Mouse (Mus musculus) neural tube, embryonic 11.5 days (tissue): ENCODE measurements at regions not wholly inside any gene's neighbourhood (a gene's known extent, or its start where the extent isn't known, plus 50 kb on each side); places are given as distances from the start of the nearest gene placed in this dataset.

ENCODE experiments used
- ATAC-seq: fragments of 200-750 bp; cut with Nextera tagmentation; 2 replicates; pipeline ENCODE4 v1.8.0; 2017; ENCODE audit warnings: moderate number of reproducible peaks, mild to moderate bottlenecking, moderate TSS enrichment, moderate library complexity; ENCODE audit not compliant: insufficient read depth, low FRiP score, low TSS enrichment
- DNase-seq: peaks from one replicate; pipeline ENCODE4 v3.0.0-alpha.2; 2015; ENCODE audit warnings: low spot score
- H3K27ac ChIP-seq: fragments of 300-500 bp; sonication (generic); 2 replicates; pipeline ENCODE4 v1.5.1; 2014; ENCODE audit warnings: low read depth, mild to moderate bottlenecking, low read length
- H3K27me3 ChIP-seq: fragments of 300-500 bp; sonication (generic); 2 replicates; pipeline ENCODE4 v1.6.1; 2014; ENCODE audit warnings: mild to moderate bottlenecking, low read length, mixed read lengths; ENCODE audit not compliant: control insufficient read depth, insufficient read depth
- H3K36me3 ChIP-seq: fragments of 300-500 bp; sonication (generic); 2 replicates; pipeline ENCODE4 v1.6.1; 2014; ENCODE audit warnings: mild to moderate bottlenecking, low read length, moderate library complexity, mixed read lengths; ENCODE audit not compliant: control insufficient read depth, insufficient read depth
- H3K4me1 ChIP-seq: fragments of 300-500 bp; sonication (generic); 2 replicates; pipeline ENCODE4 v1.6.1; 2014; ENCODE audit warnings: low read length, mixed read lengths; ENCODE audit not compliant: control insufficient read depth, insufficient read depth
- H3K4me2 ChIP-seq: fragments of 300-500 bp; sonication (generic); 2 replicates; pipeline ENCODE4 v1.6.1; 2014; ENCODE audit warnings: low read depth, mild to moderate bottlenecking, moderate library complexity
- H3K4me3 ChIP-seq: fragments of 300-500 bp; sonication (generic); 2 replicates; pipeline ENCODE4 v1.5.1; 2014; ENCODE audit warnings: low read depth, low read length
- H3K9ac ChIP-seq: fragments of 300-500 bp; sonication (generic); 2 replicates; pipeline ENCODE4 v1.6.1; 2014; ENCODE audit warnings: mild to moderate bottlenecking, low read length
- H3K9me3 ChIP-seq: fragments of 300-500 bp; sonication (generic); 2 replicates; pipeline ENCODE4 v1.6.1; 2016; ENCODE audit warnings: low read length; ENCODE audit not compliant: control insufficient read depth
- WGBS: fragments of 180-500 bp; shearing (Covaris S2); extraction: QIAGEN DNeasy Blood & Tissue Kit; methylation state at CpG from one replicate; pipeline ENCODE4 v1.1.7; 2014; 5-methylcytosine and 5-hydroxymethylcytosine counted together

DNA sequence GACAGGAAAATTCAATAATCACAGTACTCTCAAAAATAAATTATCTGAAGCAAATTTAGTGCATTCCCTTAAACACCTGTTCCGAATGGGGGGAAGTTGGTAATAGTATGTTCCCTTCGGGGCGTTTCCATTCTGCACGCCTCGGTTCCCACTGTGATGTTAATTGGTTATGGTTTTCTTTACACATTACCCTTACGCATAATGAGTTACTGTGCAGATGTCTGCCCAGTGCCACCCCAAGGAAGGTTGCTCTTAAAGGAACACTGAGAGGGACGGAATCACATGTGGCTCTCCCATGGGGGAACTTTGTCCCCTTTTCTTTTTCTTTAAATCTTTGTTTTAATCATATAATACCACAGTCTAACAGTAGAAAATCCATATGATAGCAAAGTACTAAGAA is 217.5 kb downstream of the Zfp36l1 start:
- 31% methylated on average over 7 of the region's 7 CpGs for WGBS
- Histone ChIP-seq H3K4me1 (peaks cover 42% of the 10 kb centered on the region), H3K27me3 (no peaks in the 10 kb centered on the region), H3K9me3 (no peaks in the 10 kb centered on the region), H3K4me3 (no peak overlapping the region), H3K9ac (no peak overlapping the region), H3K27ac (no peak overlapping the region), H3K36me3 (no peaks in the 10 kb centered on the region), H3K4me2 (no peak overlapping the region)
- DNase-seq (no peak), ATAC-seq (peak; percentile 69)

GRCm38 (mm10) chr12:79892871-79893270 is 219.9 kb downstream of the Zfp36l1 start:
- Histone ChIP-seq H3K9me3 (no peaks in the 10 kb centered on the region), H3K36me3 (no peaks in the 10 kb centered on the region), H3K4me1 (peaks cover 30% of the 10 kb centered on the region), H3K27ac (no peak overlapping the region), H3K4me2 (no peak overlapping the region), H3K9ac (no peak overlapping the region), H3K27me3 (no peaks in the 10 kb centered on the region), H3K4me3 (no peak overlapping the region)
- DNase-seq = no peak
- ATAC-seq = no peak
- WGBS = 90% methylated on average over 8 of the region's 8 CpGs

DNA sequence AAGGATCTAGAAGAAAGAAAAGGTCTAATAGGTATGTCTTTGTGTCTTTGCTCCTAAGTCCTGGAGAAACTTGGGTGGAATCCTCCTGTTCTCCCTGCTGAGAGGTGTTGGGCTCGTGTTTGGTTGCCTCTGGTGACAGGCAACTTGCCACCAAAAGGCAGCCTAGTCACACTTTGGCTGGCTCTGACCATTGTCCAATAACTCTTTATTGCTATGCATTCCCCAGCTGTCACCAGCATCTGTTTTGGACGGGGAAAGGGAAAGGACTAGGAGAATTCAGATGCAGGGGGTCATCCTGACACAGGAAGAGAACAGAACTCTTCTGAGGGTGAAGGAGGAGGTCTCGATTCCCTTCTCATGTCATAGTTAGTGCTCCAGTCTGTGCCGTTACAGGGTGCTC is 220.9 kb downstream of the Zfp36l1 start:
- no peak overlapping the region for H3K27ac ChIP-seq
- H3K4me2 ChIP-seq = no peak overlapping the region
- H3K9ac ChIP-seq = no peak overlapping the region
- no peaks in the 10 kb centered on the region for H3K36me3 ChIP-seq
- DNase-seq = no peak
- WGBS = 58% methylated on average over 4 of the region's 4 CpGs
- H3K4me3 ChIP-seq = no peak overlapping the region
- no peak for ATAC-seq
- no peaks in the 10 kb centered on the region for H3K27me3 ChIP-seq
- peaks cover 27% of the 10 kb centered on the region for H3K4me1 ChIP-seq
- H3K9me3 ChIP-seq = no peaks in the 10 kb centered on the region

- H3K9ac ChIP-seq = no peak overlapping the region
- H3K4me2 ChIP-seq = no peak overlapping the region
- H3K4me3 ChIP-seq = no peak overlapping the region
- H3K4me1 ChIP-seq = peaks cover 18% of the 10 kb centered on the region
- H3K36me3 ChIP-seq = no peaks in the 10 kb centered on the region
- H3K27ac ChIP-seq = no peak overlapping the region
- 12% methylated on average over 4 of the region's 4 CpGs for WGBS
- H3K27me3 ChIP-seq = no peaks in the 10 kb centered on the region
- H3K9me3 ChIP-seq = no peaks in the 10 kb centered on the region
- ATAC-seq (no peak), DNase-seq (peak; percentile 33)
Measured at GRCm38 (mm10) chr12:79890887-79891286, 221.9 kb downstream of the Zfp36l1 start.

DNA sequence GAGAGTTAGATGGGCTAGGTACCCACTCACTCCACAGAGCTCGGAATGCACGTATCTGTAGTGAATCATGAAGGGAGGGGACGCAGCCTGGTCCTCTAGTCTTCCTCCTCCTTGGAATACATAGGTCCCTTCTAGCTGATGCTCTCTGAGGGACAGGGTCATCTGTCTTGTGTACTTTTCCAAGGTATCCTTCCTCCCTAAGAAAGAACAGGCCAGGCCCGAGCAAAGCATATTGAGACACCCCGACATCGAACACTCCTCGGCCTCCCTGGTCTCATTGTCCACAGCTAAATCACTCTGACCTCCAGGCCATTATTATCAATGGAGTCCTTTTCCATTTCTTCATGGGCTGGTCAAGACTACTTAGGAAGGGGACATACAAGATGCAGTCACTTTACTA is 222.5 kb downstream of the Zfp36l1 start:
- no peaks in the 10 kb centered on the region for H3K27me3 ChIP-seq
- no peak overlapping the region for H3K4me3 ChIP-seq
- ATAC-seq (no peak), DNase-seq (no peak)
- no peaks in the 10 kb centered on the region for H3K36me3 ChIP-seq
- peaks cover 15% of the 10 kb centered on the region for H3K4me1 ChIP-seq
- 86% methylated on average over 7 of the region's 7 CpGs for WGBS
- no peak overlapping the region for H3K9ac ChIP-seq
- no peak overlapping the region for H3K4me2 ChIP-seq
- no peaks in the 10 kb centered on the region for H3K9me3 ChIP-seq
- no peak overlapping the region for H3K27ac ChIP-seq

GRCm38 (mm10) chr12:79888812-79889211 is 224.0 kb downstream of the Zfp36l1 start:
- Histone ChIP-seq H3K4me3 (no peak overlapping the region), H3K9me3 (no peaks in the 10 kb centered on the region), H3K36me3 (no peaks in the 10 kb centered on the region), H3K27me3 (no peaks in the 10 kb centered on the region), H3K4me1 (peaks cover 8% of the 10 kb centered on the region), H3K9ac (no peak overlapping the region), H3K4me2 (no peak overlapping the region), H3K27ac (no peak overlapping the region)
- 84% methylated on average over 4 of the region's 4 CpGs for WGBS
- no peak for DNase-seq
- ATAC-seq = no peak

DNA sequence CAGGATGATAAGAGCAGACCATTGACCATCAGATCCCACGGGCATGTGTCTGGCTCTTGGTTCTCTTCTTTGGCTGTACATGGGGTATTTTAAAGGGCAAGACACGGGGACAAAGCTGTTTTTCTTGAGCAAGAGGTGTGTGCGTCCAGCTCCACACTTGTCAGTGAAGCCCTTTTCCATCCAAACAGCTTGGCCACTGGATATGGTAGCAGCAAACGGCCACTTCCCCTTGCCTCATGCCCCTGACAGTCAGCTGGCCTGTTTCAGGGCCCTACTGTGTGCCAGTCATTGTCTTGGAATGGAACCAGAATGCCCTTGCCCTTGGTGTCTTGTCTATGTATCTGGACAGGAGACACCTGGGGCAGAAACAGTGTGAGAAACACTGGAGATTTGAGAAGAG is 224.7 kb downstream of the Zfp36l1 start:
- Histone ChIP-seq H3K4me3 (no peak overlapping the region), H3K9ac (no peak overlapping the region), H3K27ac (no peak overlapping the region), H3K4me1 (peaks cover 8% of the 10 kb centered on the region), H3K9me3 (no peaks in the 10 kb centered on the region), H3K27me3 (no peaks in the 10 kb centered on the region), H3K36me3 (no peaks in the 10 kb centered on the region), H3K4me2 (no peak overlapping the region)
- DNase-seq = no peak
- no peak for ATAC-seq
- WGBS = 79% methylated on average over 4 of the region's 4 CpGs

DNA sequence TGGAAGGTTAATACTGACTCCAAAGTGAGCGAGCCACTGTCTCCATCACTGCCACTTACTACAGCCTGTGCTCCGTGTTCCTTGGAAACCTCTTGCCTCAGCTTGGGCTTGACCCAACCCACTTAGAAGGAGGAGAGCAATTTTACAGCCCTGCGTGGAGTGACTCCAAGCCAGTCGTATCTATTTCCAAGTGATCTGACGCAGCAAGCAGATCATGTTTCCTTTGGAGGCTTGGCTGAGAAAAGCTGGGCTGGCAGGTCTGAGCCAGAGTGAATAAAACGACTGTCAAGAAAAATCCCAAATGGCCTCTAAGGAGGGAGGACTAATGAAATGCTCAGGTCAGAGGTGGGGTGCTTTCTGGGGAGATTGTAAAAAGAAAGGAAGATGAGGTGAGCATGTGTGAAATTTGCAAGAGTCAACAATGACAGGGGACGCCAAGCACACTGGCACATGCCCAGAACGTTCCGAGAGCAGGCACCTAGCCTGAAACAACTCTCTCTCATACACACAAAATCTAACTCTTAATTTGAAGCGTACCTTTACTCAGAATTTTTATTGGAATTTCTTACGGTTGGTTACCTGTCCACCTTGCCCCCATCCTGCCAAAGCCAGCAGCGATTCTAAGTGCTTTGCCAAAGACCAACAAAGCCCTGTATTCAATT is 225.5 kb downstream of the Zfp36l1 start:
- no peak overlapping the region for H3K27ac ChIP-seq
- H3K36me3 ChIP-seq = no peaks in the 10 kb centered on the region
- no peak overlapping the region for H3K4me2 ChIP-seq
- DNase-seq (no peak), ATAC-seq (no peak)
- H3K4me1 ChIP-seq = peaks cover 8% of the 10 kb centered on the region
- no peak overlapping the region for H3K9ac ChIP-seq
- no peaks in the 10 kb centered on the region for H3K27me3 ChIP-seq
- 59% methylated on average over 12 of the region's 12 CpGs for WGBS
- no peak overlapping the region for H3K4me3 ChIP-seq
- no peaks in the 10 kb centered on the region for H3K9me3 ChIP-seq

DNA sequence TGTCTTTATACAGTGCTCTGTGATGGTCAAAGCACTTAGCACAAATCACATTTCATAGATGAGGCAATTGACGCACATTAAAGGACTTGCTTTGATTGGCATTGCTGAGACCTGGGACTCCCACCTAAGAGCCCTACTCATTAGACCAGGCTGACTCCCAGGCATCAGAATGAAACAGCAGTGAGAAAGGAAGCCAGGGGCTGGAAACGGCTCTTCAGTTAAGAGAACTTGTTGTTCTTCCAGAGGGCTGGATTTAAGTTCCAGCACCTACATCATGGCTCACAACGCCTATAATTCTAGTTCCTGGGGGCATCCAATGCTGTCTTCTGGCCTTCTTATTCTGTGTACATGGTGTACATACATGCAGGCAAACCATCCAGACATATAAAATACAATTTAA is 226.3 kb downstream of the Zfp36l1 start:
- no peak for DNase-seq
- H3K9ac ChIP-seq = no peak overlapping the region
- H3K4me2 ChIP-seq = no peak overlapping the region
- no peak overlapping the region for H3K27ac ChIP-seq
- no peak for ATAC-seq
- no peaks in the 10 kb centered on the region for H3K27me3 ChIP-seq
- WGBS = 82% methylated on average over 3 of the region's 3 CpGs
- H3K4me1 ChIP-seq = peaks cover 8% of the 10 kb centered on the region
- H3K9me3 ChIP-seq = no peaks in the 10 kb centered on the region
- H3K4me3 ChIP-seq = no peak overlapping the region
- H3K36me3 ChIP-seq = no peaks in the 10 kb centered on the region
